12 mouse cellular contexts compared by ENCODE assay signal in genomic region chr13:19555391-19555790, GRCm38 (mm10).
"Had no signal": no experiment of that assay in that cellular context is flagged by ENCODE, and none has a peak within 500 bp of the region (broad histone marks: within the 10 kb centered on the region; RNA-seq: fewer than 3 reads in every experiment).

No protein-coding gene starts in this region.

- H3K27me3 ChIP-seq: limb, embryonic 13.5 days; liver, embryonic 12.5 days; megakaryocyte, embryonic 14.5 days; midbrain, embryonic 13.5 days had no signal

- H3K27ac ChIP-seq: layer of hippocampus, adult 2 months; limb, embryonic 13.5 days; liver, embryonic 12.5 days; macrophage; midbrain, embryonic 13.5 days had no signal

- ATAC-seq: intestine, postnatal 0 days; liver, embryonic 12.5 days; midbrain, embryonic 13.5 days had no signal

- H3K9ac ChIP-seq: limb, embryonic 13.5 days; liver, embryonic 12.5 days; lung, embryonic 14.5 days; midbrain, embryonic 13.5 days had no signal

- H3K4me1 ChIP-seq: limb, embryonic 13.5 days; liver, embryonic 12.5 days; megakaryocyte, embryonic 14.5 days; midbrain, embryonic 13.5 days had no signal

- H3K36me3 ChIP-seq: limb, embryonic 13.5 days; liver, embryonic 12.5 days; midbrain, embryonic 13.5 days had no signal

- H3K4me2 ChIP-seq: limb, embryonic 13.5 days; liver, embryonic 12.5 days; lung, embryonic 14.5 days; midbrain, embryonic 13.5 days had no signal

- H3K9me3 ChIP-seq: limb, embryonic 13.5 days; liver, embryonic 12.5 days; megakaryocyte, embryonic 14.5 days; midbrain, embryonic 13.5 days had no signal

- DNase-seq: kidney, postnatal 36 days; lung, embryonic 14.5 days; lung, postnatal 14 days; right cerebral cortex, postnatal 14 days; thymus, postnatal 36 days had no signal

- H3K4me3 ChIP-seq: layer of hippocampus, adult 2 months; limb, embryonic 13.5 days; liver, embryonic 12.5 days; megakaryocyte, embryonic 14.5 days; midbrain, embryonic 13.5 days had no signal
